Mouse (Mus musculus): ENCODE results near the gene Kcnq4. TPM values are rescaled to one million over a fixed set of nuclear protein-coding genes. Genes with fewer than 3 reads are reported as not detected.

Gene Kcnq4
- polyA plus RNA-seq, 1 experiment = not detected

GRCm38 (mm10) chr4:120683278-120683997 lies 65.0 kb downstream of the Kcnq4 start:
- no peak overlapping the region for H3K4me3 ChIP-seq (replicated peaks)

GRCm38 (mm10) chr4:120682168-120682567 lies 66.2 kb downstream of the Kcnq4 start:
- peaks cover 12% of the 10 kb centered on the region for H3K4me1 ChIP-seq
- TF ChIP-seq FLI1 (IDR thresholded peaks at IDR 0.05; ENCODE audit: low read length) = no peak
- no peak for TF ChIP-seq GATA1 (IDR thresholded peaks at IDR 0.05; ENCODE audit: borderline replicate concordance, low read length)
- H3K9me3 ChIP-seq = peaks cover 15% of the 10 kb centered on the region
- H3K27me3 ChIP-seq (replicated peaks) = peaks cover 25% of the 10 kb centered on the region
- H3K4me3 ChIP-seq (replicated peaks) = no peak overlapping the region
- no peaks in the 10 kb centered on the region for H3K36me3 ChIP-seq (replicated peaks; ENCODE audit: low read length)

More at GRCm38 (mm10) chr4:120683278-120683997, 65.0 kb downstream of the Kcnq4 start:
- peaks cover 6% of the 10 kb centered on the region for H3K4me1 ChIP-seq
- H3K9me3 ChIP-seq = peaks cover 6% of the 10 kb centered on the region; the same call in 1 of the 2 replicates
- H3K36me3 ChIP-seq (replicated peaks; ENCODE audit: low read length) = no peaks in the 10 kb centered on the region
- peaks cover 37% of the 10 kb centered on the region for H3K27me3 ChIP-seq (replicated peaks)
- TF ChIP-seq GATA1 (IDR thresholded peaks at IDR 0.05; ENCODE audit: borderline replicate concordance, low read length) (no peak), FLI1 (IDR thresholded peaks at IDR 0.05; ENCODE audit: low read length) (no peak)

DNA sequence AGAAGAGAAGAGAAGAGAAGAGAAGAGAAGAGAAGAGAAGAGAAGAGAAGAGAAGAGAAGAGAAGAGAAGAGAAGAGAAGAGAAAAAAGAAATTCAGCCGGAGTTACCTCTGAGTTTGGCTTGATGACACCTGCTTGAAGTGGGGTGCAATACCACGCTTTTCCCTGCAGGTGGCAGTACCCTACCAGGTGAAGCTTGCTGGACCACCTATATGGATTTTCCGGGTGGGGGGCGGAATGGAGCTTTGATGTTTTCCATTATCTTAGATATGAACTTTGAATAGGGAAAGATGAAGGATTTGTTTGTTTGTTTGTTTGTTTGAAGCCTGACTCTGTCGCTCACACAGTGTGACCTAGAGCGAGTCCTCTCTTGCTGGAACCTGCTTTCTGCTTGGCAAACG lies 67.5 kb downstream of the Kcnq4 start:
- Histone ChIP-seq H3K27me3 (replicated peaks) (peaks cover 16% of the 10 kb centered on the region), H3K4me1 (peaks cover 12% of the 10 kb centered on the region), H3K9me3 (peaks cover 17% of the 10 kb centered on the region), H3K36me3 (replicated peaks; ENCODE audit: low read length) (no peaks in the 10 kb centered on the region), H3K4me3 (replicated peaks) (no peak overlapping the region)
- no peak for TF ChIP-seq FLI1 (IDR thresholded peaks at IDR 0.05; ENCODE audit: low read length)
- no peak for TF ChIP-seq GATA1 (IDR thresholded peaks at IDR 0.05; ENCODE audit: borderline replicate concordance, low read length)

- Histone ChIP-seq H3K4me3 (replicated peaks) (no peak overlapping the region), H3K4me1 (peaks cover 35% of the 10 kb centered on the region), H3K36me3 (replicated peaks; ENCODE audit: low read length) (no peaks in the 10 kb centered on the region), H3K9me3 (peaks cover 15% of the 10 kb centered on the region), H3K27me3 (replicated peaks) (peaks cover 29% of the 10 kb centered on the region)
- TF ChIP-seq GATA1 (IDR thresholded peaks at IDR 0.05; ENCODE audit: borderline replicate concordance, low read length) = no peak
- no peak for TF ChIP-seq FLI1 (IDR thresholded peaks at IDR 0.05; ENCODE audit: low read length)
Observed at GRCm38 (mm10) chr4:120675640-120676039, 72.8 kb downstream of the Kcnq4 start.

DNA sequence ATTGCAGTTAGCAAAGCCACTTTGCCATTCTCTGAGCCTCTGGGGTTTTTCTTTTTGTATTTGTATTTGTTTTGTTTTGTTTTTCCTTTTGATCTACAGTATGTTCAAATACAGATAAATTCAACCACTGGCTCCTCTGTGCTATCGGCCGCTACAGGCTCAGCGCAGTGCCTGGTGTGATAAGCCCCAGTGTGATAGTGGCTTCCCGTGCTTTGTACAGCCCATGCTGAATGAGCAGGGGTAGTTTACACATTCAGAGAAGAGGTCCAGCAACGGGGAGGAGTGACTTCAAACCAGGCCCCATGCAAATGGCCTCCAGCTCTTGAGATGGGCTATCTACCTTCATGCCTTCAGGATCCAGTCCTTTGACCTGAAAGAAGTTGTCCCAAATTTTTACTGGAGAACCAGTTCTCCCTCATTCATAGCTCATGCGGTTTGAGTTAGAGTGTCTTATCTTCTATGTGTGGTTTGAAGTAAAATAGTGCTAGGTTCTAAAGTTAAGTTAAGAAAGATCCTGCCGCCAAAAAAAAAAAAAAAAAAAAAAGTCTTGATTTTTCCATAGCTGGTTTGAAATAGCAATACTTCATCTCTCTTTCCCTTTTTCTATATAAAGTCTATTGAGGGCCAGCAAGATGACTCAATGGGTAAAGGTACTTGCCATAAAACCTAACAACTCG lies 73.5 kb downstream of the Kcnq4 start:
- H3K4me3 ChIP-seq (replicated peaks) = peak overlapping the region; percentile 53
- no peak for TF ChIP-seq GATA1 (IDR thresholded peaks at IDR 0.05; ENCODE audit: borderline replicate concordance, low read length)
- TF ChIP-seq FLI1 (IDR thresholded peaks at IDR 0.05; ENCODE audit: low read length) = no peak
- no peaks in the 10 kb centered on the region for H3K36me3 ChIP-seq (replicated peaks; ENCODE audit: low read length)
- H3K4me1 ChIP-seq = peaks cover 41% of the 10 kb centered on the region
- H3K27me3 ChIP-seq (replicated peaks) = peaks cover 32% of the 10 kb centered on the region
- peaks cover 17% of the 10 kb centered on the region for H3K9me3 ChIP-seq

- no peak for TF ChIP-seq GATA1 (IDR thresholded peaks at IDR 0.05; ENCODE audit: borderline replicate concordance, low read length)
- Histone ChIP-seq H3K4me1 (peaks cover 54% of the 10 kb centered on the region), H3K27me3 (replicated peaks) (peaks cover 34% of the 10 kb centered on the region), H3K9me3 (peaks cover 19% of the 10 kb centered on the region), H3K4me3 (replicated peaks) (no peak overlapping the region), H3K36me3 (replicated peaks; ENCODE audit: low read length) (no peaks in the 10 kb centered on the region)
Observed at GRCm38 (mm10) chr4:120673606-120674005, 74.8 kb downstream of the Kcnq4 start.

DNA sequence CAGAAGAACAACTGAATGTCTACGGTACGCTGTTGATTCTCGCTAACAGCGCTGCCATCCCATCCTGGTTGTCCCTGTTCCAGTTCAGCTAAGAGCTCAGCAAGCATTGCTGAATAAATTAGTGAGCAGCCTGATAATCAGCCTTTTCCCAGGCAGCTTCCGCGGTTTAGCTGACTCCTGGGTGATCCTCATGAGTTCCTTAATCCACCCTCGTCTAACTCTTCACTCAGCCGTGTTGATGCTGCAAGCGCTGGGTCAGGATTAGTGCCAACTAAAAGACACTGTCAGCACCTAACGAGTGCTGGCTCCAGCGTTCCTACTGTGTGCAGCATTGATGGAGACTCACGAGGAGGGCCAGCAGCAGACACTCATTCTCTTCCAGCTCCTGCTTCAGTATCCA lies 77.4 kb downstream of the Kcnq4 start:
- TF ChIP-seq GATA1 (IDR thresholded peaks at IDR 0.05; ENCODE audit: borderline replicate concordance, low read length) (no peak), FLI1 (IDR thresholded peaks at IDR 0.05; ENCODE audit: low read length) (no peak)
- Histone ChIP-seq H3K9me3 (peaks cover 4% of the 10 kb centered on the region; the same call in 1 of the 2 replicates), H3K27me3 (replicated peaks) (peaks cover 59% of the 10 kb centered on the region), H3K4me1 (peaks cover 71% of the 10 kb centered on the region), H3K36me3 (replicated peaks; ENCODE audit: low read length) (no peaks in the 10 kb centered on the region), H3K4me3 (replicated peaks) (peak overlapping the region; percentile 39)

DNA sequence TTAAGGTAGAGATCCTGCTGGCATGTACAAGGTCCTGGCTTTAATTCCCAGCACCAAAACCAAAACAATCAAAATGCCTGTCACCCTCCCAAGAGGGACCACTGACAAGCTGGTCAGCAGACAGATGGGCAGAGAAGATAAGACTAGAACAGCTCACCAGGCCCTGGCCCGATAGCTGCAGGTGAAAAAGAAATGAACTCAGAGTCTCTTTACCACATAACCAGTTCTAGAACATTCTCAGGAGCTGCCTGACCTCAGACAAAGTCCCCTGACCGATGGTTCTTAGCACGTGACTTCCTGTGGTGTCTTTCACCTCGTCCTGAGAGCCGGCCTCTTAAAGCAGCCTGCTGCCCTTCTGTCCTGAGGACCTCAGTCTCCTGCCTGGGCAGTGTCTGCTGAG lies 78.8 kb downstream of the Kcnq4 start:
- Histone ChIP-seq H3K36me3 (replicated peaks; ENCODE audit: low read length) (no peaks in the 10 kb centered on the region), H3K4me3 (replicated peaks) (no peak overlapping the region), H3K27me3 (replicated peaks) (peaks cover 58% of the 10 kb centered on the region), H3K4me1 (peaks cover 79% of the 10 kb centered on the region), H3K9me3 (peaks cover 4% of the 10 kb centered on the region; the same call in 1 of the 2 replicates)
- TF ChIP-seq GATA1 (IDR thresholded peaks at IDR 0.05; ENCODE audit: borderline replicate concordance, low read length) = no peak
- TF ChIP-seq FLI1 (IDR thresholded peaks at IDR 0.05; ENCODE audit: low read length) = no peak

- TF ChIP-seq GATA1 (IDR thresholded peaks at IDR 0.05; ENCODE audit: borderline replicate concordance, low read length) (no peak), FLI1 (IDR thresholded peaks at IDR 0.05; ENCODE audit: low read length) (no peak)
- H3K9me3 ChIP-seq = peaks cover 4% of the 10 kb centered on the region; the same call in 1 of the 2 replicates
Observed at GRCm38 (mm10) chr4:120668551-120668950, 79.9 kb downstream of the Kcnq4 start.

GRCm38 (mm10) chr4:120667555-120667954 lies 80.9 kb downstream of the Kcnq4 start:
- H3K9me3 ChIP-seq = peaks cover 4% of the 10 kb centered on the region; the same call in 1 of the 2 replicates
- TF ChIP-seq FLI1 (IDR thresholded peaks at IDR 0.05; ENCODE audit: low read length) (no peak), GATA1 (IDR thresholded peaks at IDR 0.05; ENCODE audit: borderline replicate concordance, low read length) (no peak)

More at GRCm38 (mm10) chr4:120668551-120668950, 79.9 kb downstream of the Kcnq4 start:
- peaks cover 80% of the 10 kb centered on the region for H3K4me1 ChIP-seq
- H3K27me3 ChIP-seq (replicated peaks) = peaks cover 58% of the 10 kb centered on the region
- peak overlapping the region; percentile 39 for H3K4me3 ChIP-seq (replicated peaks)
- no peaks in the 10 kb centered on the region for H3K36me3 ChIP-seq (replicated peaks; ENCODE audit: low read length)

More at GRCm38 (mm10) chr4:120667555-120667954, 80.9 kb downstream of the Kcnq4 start:
- H3K4me3 ChIP-seq (replicated peaks) = peak overlapping the region; percentile 95
- peaks cover 79% of the 10 kb centered on the region for H3K4me1 ChIP-seq
- H3K36me3 ChIP-seq (replicated peaks; ENCODE audit: low read length) = no peaks in the 10 kb centered on the region
- peaks cover 60% of the 10 kb centered on the region for H3K27me3 ChIP-seq (replicated peaks)
